Mouse (Mus musculus): ENCODE measurements at regions not wholly inside any gene's neighbourhood (a gene's known extent, or its start where the extent isn't known, plus 50 kb on each side); places are given as distances from the start of the nearest gene placed in this dataset.
"Not testable (repeated sequence)": the region's sequence is repeated elsewhere in the genome, so short reads cannot be mapped to it uniquely, and the experiment has no call there.

GRCm38 (mm10) chr11:27105920-27106319 lies 512.1 kb upstream of the Vrk2 start:
- DNase-seq (ENCODE audit: low read depth), result peak; percentile 16

- no peak for DNase-seq (ENCODE audit: low read depth)
These were observed 509.1 kb upstream of the Vrk2 start for GRCm38 (mm10) chr11:27102906-27103305.

GRCm38 (mm10) chr11:27102045-27102444 lies 508.2 kb upstream of the Vrk2 start:
- no peak for DNase-seq (ENCODE audit: low read depth)

GRCm38 (mm10) chr11:27096615-27097014 lies 502.8 kb upstream of the Vrk2 start:
- DNase-seq (ENCODE audit: low read depth), result no peak

GRCm38 (mm10) chr11:27095460-27095859 lies 501.7 kb upstream of the Vrk2 start:
- not testable (repeated sequence) for DNase-seq (ENCODE audit: low read depth)

GRCm38 (mm10) chr11:27086516-27086915 lies 492.7 kb upstream of the Vrk2 start:
- no peak for DNase-seq (ENCODE audit: low read depth)

GRCm38 (mm10) chr11:27081188-27081587 lies 487.4 kb upstream of the Vrk2 start:
- DNase-seq (ENCODE audit: low read depth), result no peak

GRCm38 (mm10) chr11:27070381-27070780 lies 476.6 kb upstream of the Vrk2 start:
- no peak for DNase-seq (ENCODE audit: low read depth)

- no peak for DNase-seq (ENCODE audit: low read depth)
These were observed 433.5 kb upstream of the Vrk2 start for GRCm38 (mm10) chr11:27027243-27027852.

GRCm38 (mm10) chr11:27025500-27025899 lies 431.7 kb upstream of the Vrk2 start:
- DNase-seq (ENCODE audit: low read depth), result no peak

GRCm38 (mm10) chr11:26996292-26997099 lies 402.7 kb upstream of the Vrk2 start:
- peak; percentile 11 for DNase-seq (ENCODE audit: low read depth)

GRCm38 (mm10) chr11:26981216-26981615 lies 387.4 kb upstream of the Vrk2 start:
- DNase-seq (ENCODE audit: low read depth), result no peak

- no peak for DNase-seq (ENCODE audit: low read depth)
These were observed 378.8 kb upstream of the Vrk2 start for GRCm38 (mm10) chr11:26972533-26973081.

- no peak for DNase-seq (ENCODE audit: low read depth)
These were observed 377.4 kb upstream of the Vrk2 start for GRCm38 (mm10) chr11:26971161-26971560.

- DNase-seq (ENCODE audit: low read depth), result no peak
These were observed 373.6 kb upstream of the Vrk2 start for GRCm38 (mm10) chr11:26967427-26967826.

GRCm38 (mm10) chr11:26962928-26963667 lies 369.3 kb upstream of the Vrk2 start:
- peak; percentile 9 for DNase-seq (ENCODE audit: low read depth)

GRCm38 (mm10) chr11:26962040-26962927 lies 368.5 kb upstream of the Vrk2 start:
- DNase-seq (ENCODE audit: low read depth), result no peak

- DNase-seq (ENCODE audit: low read depth), result peak; percentile 85
These were observed 367.7 kb upstream of the Vrk2 start for GRCm38 (mm10) chr11:26961336-26961980.

GRCm38 (mm10) chr11:26956153-26956552 lies 362.4 kb upstream of the Vrk2 start:
- no peak for DNase-seq (ENCODE audit: low read depth)

GRCm38 (mm10) chr11:26931766-26932165 lies 338.0 kb upstream of the Vrk2 start:
- DNase-seq (ENCODE audit: low read depth), result no peak

GRCm38 (mm10) chr11:26907099-26907498 lies 313.3 kb upstream of the Vrk2 start:
- DNase-seq (ENCODE audit: low read depth), result no peak
